Mouse (Mus musculus) MEL (cell line): ENCODE data around the gene Get4. TPM values are rescaled to one million over a fixed set of nuclear protein-coding genes. Genes with fewer than 3 reads are reported as not detected.

Experiments used
- DNase-seq: peaks from one replicate; pipeline ENCODE4 v3.0.0; 2011; ENCODE audit warnings: low read depth, low spot score
- H3K27ac ChIP-seq: 2 replicates; pipeline ENCODE4 v1.5.1; 2012; ENCODE audit warnings: low read depth, mild to moderate bottlenecking, control low read depth, low read length, moderate library complexity; ENCODE audit not compliant: control insufficient read depth
- H3K27me3 ChIP-seq, 2 experiments: fragments of 150-350 bp in 1 of 2; sonication (generic) in 1 of 2; 2 replicates each; pipeline ENCODE4 v1.6.1; 2012; ENCODE audit warnings: low read length in 2 of 2, mild to moderate bottlenecking in 2 of 2, improper control_type of control experiment in 1 of 2, moderate library complexity in 1 of 2; ENCODE audit not compliant: insufficient read depth in 2 of 2, control insufficient read depth in 1 of 2
- H3K36me3 ChIP-seq, 2 experiments: 2 replicates each; pipeline ENCODE4 v1.6.1; 2012 to 2014; ENCODE audit warnings: low read length in 2 of 2, improper control_type of control experiment in 1 of 2, inconsistent platforms in 1 of 2, mild to moderate bottlenecking in 1 of 2; ENCODE audit not compliant: insufficient read depth in 2 of 2, control insufficient read depth in 1 of 2
- H3K4me1 ChIP-seq, 2 experiments: fragments of 150-350 bp in 1 of 2; sonication (generic) in 1 of 2; 2 replicates each; pipeline ENCODE4 v1.6.1; 2012; ENCODE audit warnings: low read length in 2 of 2, improper control_type of control experiment in 1 of 2, mild to moderate bottlenecking in 1 of 2; ENCODE audit not compliant: insufficient read depth in 2 of 2, control insufficient read depth in 1 of 2
- H3K4me3 ChIP-seq, 2 experiments: fragments of 150-350 bp in 1 of 2; sonication (generic) in 1 of 2; 2 replicates each; pipeline ENCODE4 v1.5.1; 2012; ENCODE audit warnings: low read depth in 2 of 2, low read length in 2 of 2, mild to moderate bottlenecking in 2 of 2, moderate library complexity in 2 of 2, control low read depth in 1 of 2, improper control_type of control experiment in 1 of 2; ENCODE audit not compliant: control insufficient read depth in 1 of 2, insufficient read depth in 1 of 2
- H3K79me2 ChIP-seq: 2 replicates; pipeline ENCODE4 v1.6.1; 2012; ENCODE audit warnings: mild to moderate bottlenecking, low read length, moderate library complexity; ENCODE audit not compliant: control insufficient read depth, poor library complexity, insufficient read depth
- H3K9ac ChIP-seq: 2 replicates; pipeline ENCODE4 v1.6.1; 2012; ENCODE audit warnings: low read depth, mild to moderate bottlenecking, control low read depth, low read length, moderate library complexity; ENCODE audit not compliant: control insufficient read depth, poor library complexity, severe bottlenecking
- H3K9me3 ChIP-seq: fragments of 150-350 bp; sonication (generic); replicated peaks from 2 replicates; pipeline ENCODE4 v1.6.1; 2012; ENCODE audit warnings: mild to moderate bottlenecking, low read length, improper control_type of control experiment, moderate library complexity; ENCODE audit not compliant: insufficient read depth
- BHLHE40 ChIP-seq: IDR thresholded peaks from 2 replicates; pipeline ENCODE4 v1.6.1; 2012; ENCODE audit warnings: low read depth, mild to moderate bottlenecking, inconsistent platforms, low read length, improper control_type of control experiment, borderline replicate concordance
- CHD1 ChIP-seq: IDR thresholded peaks from 2 replicates; pipeline ENCODE4 v1.6.1; 2012; ENCODE audit warnings: low read depth, mild to moderate bottlenecking, inconsistent platforms, low read length, improper control_type of control experiment
- E2F4 ChIP-seq: IDR thresholded peaks from 2 replicates; pipeline ENCODE4 v1.6.1; 2011; ENCODE audit warnings: low read depth, low read length, improper control_type of control experiment, borderline replicate concordance
- EP300 ChIP-seq, 2 experiments: IDR thresholded peaks; 2 replicates each; pipeline ENCODE4 v1.6.1; 2011; ENCODE audit warnings: improper control_type of control experiment in 2 of 2, low read length in 2 of 2, low read depth in 1 of 2, mild to moderate bottlenecking in 1 of 2
- ETS1 ChIP-seq: IDR thresholded peaks from 2 replicates; pipeline ENCODE4 v1.6.1; 2012; ENCODE audit warnings: low read depth, mild to moderate bottlenecking, inconsistent platforms, low read length, improper control_type of control experiment, moderate library complexity
- GATA1 ChIP-seq: IDR thresholded peaks from 2 replicates; pipeline ENCODE4 v1.6.1; 2011; ENCODE audit warnings: low read depth, low read length, improper control_type of control experiment
- HCFC1 ChIP-seq: IDR thresholded peaks from 2 replicates; pipeline ENCODE4 v1.6.1; 2012; ENCODE audit warnings: low read depth, mild to moderate bottlenecking, inconsistent platforms, low read length, improper control_type of control experiment, moderate library complexity
- JUND ChIP-seq: IDR thresholded peaks from 2 replicates; pipeline ENCODE4 v1.6.1; 2011; ENCODE audit warnings: low read depth, mild to moderate bottlenecking, improper control_type of control experiment, low read length
- MAFK ChIP-seq: IDR thresholded peaks from 2 replicates; pipeline ENCODE4 v1.6.1; 2011; ENCODE audit warnings: low read depth, mild to moderate bottlenecking, low read length, improper control_type of control experiment, borderline replicate concordance
- MEF2A ChIP-seq: IDR thresholded peaks from 2 replicates; pipeline ENCODE4 v1.6.1; 2014; ENCODE audit warnings: low read depth, mild to moderate bottlenecking, inconsistent platforms, low read length, improper control_type of control experiment; ENCODE audit not compliant: poor library complexity, insufficient replicate concordance, severe bottlenecking; ENCODE audit errors: extremely low read depth
- RAD21 ChIP-seq: IDR thresholded peaks from 2 replicates; pipeline ENCODE4 v1.6.1; 2011; ENCODE audit warnings: mild to moderate bottlenecking, low read depth, low read length, improper control_type of control experiment
- TAL1 ChIP-seq: IDR thresholded peaks from 2 replicates; pipeline ENCODE4 v1.6.1; 2012; ENCODE audit warnings: mild to moderate bottlenecking, inconsistent platforms, low read length, moderate library complexity, mixed read lengths
- TCF12 ChIP-seq: IDR thresholded peaks from 2 replicates; pipeline ENCODE4 v1.6.1; 2014; ENCODE audit warnings: low read depth, mild to moderate bottlenecking, inconsistent platforms, low read length, improper control_type of control experiment, moderate library complexity
- ZKSCAN1 ChIP-seq: IDR thresholded peaks from 2 replicates; pipeline ENCODE4 v1.6.1; 2012; ENCODE audit warnings: low read depth, mild to moderate bottlenecking, inconsistent platforms, low read length, improper control_type of control experiment, moderate library complexity
- ZMIZ1 ChIP-seq: IDR thresholded peaks from 2 replicates; pipeline ENCODE4 v1.6.1; 2012; ENCODE audit warnings: low read depth, mild to moderate bottlenecking, inconsistent platforms, low read length, improper control_type of control experiment, moderate library complexity
- polyA plus RNA-seq, 2 experiments: library from polyadenylated mRNA; stranded (reverse) in 1 of 2; unstranded in 1 of 2; fragments of >175 nt in 1 of 2; fragments of >200 nt in 1 of 2; gene quantifications; 2 replicates each; pipeline versions ENCODE4 v1.2.1 to v1.2.4; 2012; ENCODE audit warnings: low replicate concordance in 2 of 2, low read depth in 1 of 2; ENCODE audit not compliant: insufficient read length in 2 of 2, insufficient read depth in 1 of 2, missing spikeins in 1 of 2
- total RNA-seq: library from RNA; depleted of rRNA; stranded (reverse); fragments of 300-350 nt; gene quantifications from 2 replicates; pipeline ENCODE4 v1.2.3, GENCODE M21; 2012

Gene Get4
- total and polyA plus RNA-seq, 3 experiments, result 117 to 180 TPM; not detected in 1

GRCm38 (mm10) chr5:139247767-139248166, 4.4 kb upstream of the Get4 start:
- Histone ChIP-seq H3K27ac (no peak overlapping the region), H3K27me3 (no peaks in the 10 kb centered on the region), H3K4me3 (no peak overlapping the region), H3K79me2 (peaks cover 1% of the 10 kb centered on the region; the same call in 1 of the 2 replicates), H3K9ac (no peak overlapping the region), H3K9me3 (no peaks in the 10 kb centered on the region), H3K36me3 (peaks cover 16 to 20% of the 10 kb centered on the region in 2 experiments), H3K4me1 (peaks cover 0 to 9% of the 10 kb centered on the region in 2 experiments; a peak in 1 of 4 replicates)
- peak; percentile 38 for DNase-seq
- TF ChIP-seq ZKSCAN1 (no peak), JUND (no peak), RAD21 (no peak), E2F4 (no peak), EP300 (IDR thresholded peaks at IDR 0.05; ENCODE audit: low read depth in 1 of 2, low read length in 2 of 2) (peak; percentile 45 to 52; a peak in 3 of 4 replicates), TAL1 (peak; percentile 37; the same call in 1 of the 2 replicates), GATA1 (peak; percentile 54), BHLHE40 (no peak), ZMIZ1 (no peak), TCF12 (peak; percentile 27; the same call in 1 of the 2 replicates), MAFK (no peak), CHD1 (no peak)

DNA sequence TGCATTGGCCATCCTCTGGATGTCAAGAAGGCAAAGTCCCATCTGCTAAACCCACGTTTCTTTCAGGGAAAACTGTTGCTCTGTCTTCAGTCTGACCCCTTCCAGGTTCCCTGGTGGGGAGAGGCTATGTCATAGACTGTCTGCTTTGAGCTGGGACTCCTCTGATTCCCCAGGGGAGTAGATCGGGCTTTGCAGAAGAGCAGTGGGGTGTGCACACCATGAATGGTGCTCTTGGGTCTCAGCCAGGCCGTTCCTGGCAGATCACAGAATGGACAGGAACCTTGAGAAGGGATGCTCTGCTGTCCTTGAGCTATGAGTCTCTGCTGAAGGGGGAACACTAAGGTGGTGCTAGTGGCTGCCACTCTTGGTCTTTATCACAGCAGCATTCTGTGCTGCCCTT, 3.3 kb upstream of the Get4 start:
- Histone ChIP-seq H3K36me3 (peaks cover 14 to 16% of the 10 kb centered on the region in 2 experiments), H3K9ac (no peak overlapping the region), H3K27me3 (no peaks in the 10 kb centered on the region), H3K9me3 (no peaks in the 10 kb centered on the region), H3K4me3 (no peak overlapping the region), H3K79me2 (peaks cover 12% of the 10 kb centered on the region), H3K4me1 (peaks cover 0 to 12% of the 10 kb centered on the region in 2 experiments; a peak in 1 of 4 replicates), H3K27ac (no peak overlapping the region)
- DNase-seq, result no peak
- TF ChIP-seq HCFC1 (no peak), ETS1 (no peak), TCF12 (no peak), MEF2A (no peak)
